Mouse (Mus musculus): ENCODE measurements at regions not wholly inside any gene's neighbourhood (a gene's known extent, or its start where the extent isn't known, plus 50 kb on each side); places are given as distances from the start of the nearest gene placed in this dataset.

GRCm38 (mm10) chr1:71942145-71942544, 270.0 kb downstream of the Mreg start:
- DNase-seq: no peak

DNA sequence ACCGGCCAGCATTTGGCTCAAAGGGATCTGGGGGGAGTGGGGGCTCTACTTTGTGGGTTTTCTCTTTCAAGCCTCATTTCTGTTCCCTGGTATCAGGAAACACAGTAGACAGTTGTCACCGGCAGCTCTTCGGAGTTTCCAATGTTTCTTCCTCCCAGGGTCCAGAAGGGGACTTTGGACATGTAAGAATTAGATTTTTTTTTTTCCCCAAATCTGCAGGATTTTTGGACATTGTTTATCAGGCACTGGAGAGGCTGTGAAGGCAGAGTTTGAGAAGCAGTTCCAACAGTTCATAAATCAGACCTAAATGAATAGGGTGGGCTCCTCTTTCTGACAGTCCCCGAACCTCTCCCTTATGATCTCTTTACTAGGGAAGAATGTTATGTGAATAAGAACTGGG, 270.4 kb downstream of the Mreg start:
- DNase-seq: no peak

DNA sequence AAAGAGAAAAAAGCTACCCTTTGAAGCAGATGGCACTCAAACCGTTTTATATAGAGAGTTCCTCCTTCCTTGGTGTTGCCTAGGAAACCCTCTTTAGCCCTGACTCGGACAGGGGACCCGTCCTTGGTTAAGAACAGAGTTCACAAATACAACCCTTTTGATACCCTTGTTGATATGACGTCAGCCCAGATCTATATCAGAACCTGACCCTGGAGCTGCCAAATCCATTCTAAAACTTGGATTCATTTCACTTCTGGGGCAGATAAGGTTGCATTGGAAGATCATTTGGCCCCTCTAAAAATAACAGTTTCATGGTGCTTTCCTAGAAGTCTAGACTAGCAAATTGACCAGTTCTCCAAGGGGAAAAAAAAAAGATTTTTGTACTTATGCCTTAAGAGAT, 271.2 kb downstream of the Mreg start:
- no peak for DNase-seq

DNA sequence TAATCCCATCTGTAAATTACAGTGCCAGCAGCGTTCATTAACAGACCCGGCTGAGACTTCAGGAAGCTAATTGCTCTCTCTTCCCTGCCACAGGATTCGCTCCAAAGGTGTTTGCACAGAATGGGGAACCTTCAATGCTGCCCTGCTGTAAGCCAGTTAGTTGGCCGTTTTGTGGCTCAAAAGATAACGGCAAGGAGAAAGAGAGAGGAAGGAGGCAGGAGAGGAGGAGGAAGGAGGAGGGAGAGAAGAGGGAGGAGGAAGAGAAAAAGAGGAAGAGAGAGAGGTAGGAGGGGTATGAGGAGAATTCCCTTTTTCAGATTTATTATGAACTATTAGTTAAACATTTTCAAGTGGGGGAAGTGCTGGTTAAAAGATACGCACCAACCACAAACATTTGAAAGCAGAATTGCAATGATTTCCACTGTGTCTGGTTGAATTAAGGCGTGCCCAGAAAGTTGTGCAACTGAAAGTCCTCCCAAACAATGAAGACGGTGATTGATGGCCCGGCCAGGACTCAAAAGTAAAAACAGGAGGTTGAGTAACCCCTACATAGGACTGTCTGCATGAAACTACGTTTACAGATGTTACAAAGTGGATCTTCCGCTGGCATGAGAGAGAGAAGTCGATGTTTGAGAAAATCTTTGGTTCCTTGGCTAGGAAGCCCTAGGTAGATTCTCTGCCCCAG, 273.6 kb downstream of the Mreg start:
- no peak for DNase-seq

- no peak for DNase-seq
Measured at GRCm38 (mm10) chr1:71937922-71938321, 274.2 kb downstream of the Mreg start.

DNA sequence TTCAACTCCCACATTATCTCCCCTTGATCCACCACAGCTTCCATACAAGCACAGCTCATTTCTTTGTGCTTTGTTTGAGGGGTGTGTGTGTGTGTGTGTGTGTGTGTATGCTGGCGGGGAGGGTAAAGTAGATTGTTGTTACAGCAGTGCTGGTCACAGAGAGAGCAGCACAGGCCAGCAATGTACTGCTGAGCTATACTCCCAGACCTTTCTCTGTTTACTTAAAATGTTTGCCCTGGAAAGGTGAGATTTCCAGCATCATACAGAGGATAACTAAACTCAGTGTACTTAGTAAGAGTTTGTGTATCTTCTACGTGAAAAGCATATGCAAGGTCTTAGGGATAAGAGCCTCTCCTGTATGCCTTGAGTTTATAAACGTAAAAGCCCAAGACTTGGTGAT, 274.9 kb downstream of the Mreg start:
- DNase-seq: no peak

DNA sequence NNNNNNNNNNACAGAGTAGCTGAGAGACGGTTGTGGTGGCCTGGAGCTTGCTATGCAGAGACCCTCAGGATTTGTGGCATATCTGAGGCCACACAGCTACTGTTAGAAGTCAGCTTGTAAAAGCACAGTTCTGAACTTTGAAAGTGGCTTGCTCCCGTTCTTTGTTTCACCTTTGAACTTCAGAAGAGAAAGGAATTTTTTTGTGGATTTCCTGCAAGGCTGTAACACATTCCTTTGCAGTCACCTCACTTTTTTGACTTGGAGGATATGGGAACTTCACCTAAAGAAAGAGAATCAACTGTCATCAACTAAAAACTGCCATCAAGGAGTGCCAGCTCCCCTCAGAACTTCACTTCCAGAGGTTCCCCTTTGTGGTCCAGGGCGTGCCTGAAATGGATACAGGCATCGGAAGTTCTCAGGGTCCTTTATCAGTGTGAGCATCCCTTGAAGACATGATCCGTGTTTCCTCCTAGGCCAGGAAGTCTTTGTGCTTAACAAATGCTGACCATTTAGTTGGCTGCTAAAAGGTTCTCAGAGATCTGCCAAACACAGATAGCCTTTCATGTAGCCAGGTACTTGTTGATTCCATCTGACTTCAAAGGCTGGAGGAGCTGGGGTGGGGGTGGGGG, 275.5 kb downstream of the Mreg start:
- no peak for DNase-seq

DNA sequence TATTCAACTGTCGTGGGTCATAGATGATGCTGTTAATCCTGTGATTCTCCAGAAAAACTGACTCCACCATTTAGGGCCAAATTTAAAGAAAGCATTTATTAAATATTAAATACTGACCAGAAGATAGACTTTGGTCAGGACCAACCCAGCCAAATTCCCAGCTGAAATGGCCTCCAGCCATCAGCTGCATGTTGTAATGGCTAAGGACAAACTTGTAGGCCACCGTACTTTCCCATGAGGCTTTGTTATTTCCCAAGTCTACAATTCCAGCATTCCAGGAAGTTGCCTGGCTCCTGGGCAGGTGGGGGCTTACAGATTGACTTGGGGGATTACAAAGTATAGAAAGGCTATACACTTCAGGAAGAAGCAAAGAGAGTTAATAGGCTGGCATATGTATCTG, 272.5 kb upstream of the Fn1 start:
- DNase-seq: no peak

GRCm38 (mm10) chr1:71924884-71925283, 271.9 kb upstream of the Fn1 start:
- DNase-seq: no peak

DNA sequence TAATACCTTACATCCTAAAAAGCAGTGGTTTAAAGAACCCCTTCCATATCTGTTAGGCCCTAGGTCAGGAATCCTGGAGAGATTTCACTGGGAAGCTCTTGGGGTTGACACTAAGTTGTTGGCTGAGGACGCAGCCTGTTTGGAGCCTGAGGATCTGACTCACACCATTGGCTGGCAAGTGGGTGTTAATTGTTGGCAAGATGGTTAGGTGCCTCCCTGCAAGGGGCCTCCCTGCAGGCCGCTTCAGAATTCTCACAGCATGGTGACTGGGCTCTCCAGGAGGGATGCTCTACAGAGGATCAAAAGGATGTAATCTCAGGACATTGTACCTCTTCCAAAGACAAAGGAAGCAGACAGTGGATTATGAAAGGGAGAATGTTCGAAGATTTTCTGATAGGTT, 270.7 kb upstream of the Fn1 start:
- no peak for DNase-seq

- DNase-seq: no peak
Measured at GRCm38 (mm10) chr1:71921456-71921855, 268.5 kb upstream of the Fn1 start.

- no peak for DNase-seq
Measured at GRCm38 (mm10) chr1:71919891-71920290, 266.9 kb upstream of the Fn1 start.

DNA sequence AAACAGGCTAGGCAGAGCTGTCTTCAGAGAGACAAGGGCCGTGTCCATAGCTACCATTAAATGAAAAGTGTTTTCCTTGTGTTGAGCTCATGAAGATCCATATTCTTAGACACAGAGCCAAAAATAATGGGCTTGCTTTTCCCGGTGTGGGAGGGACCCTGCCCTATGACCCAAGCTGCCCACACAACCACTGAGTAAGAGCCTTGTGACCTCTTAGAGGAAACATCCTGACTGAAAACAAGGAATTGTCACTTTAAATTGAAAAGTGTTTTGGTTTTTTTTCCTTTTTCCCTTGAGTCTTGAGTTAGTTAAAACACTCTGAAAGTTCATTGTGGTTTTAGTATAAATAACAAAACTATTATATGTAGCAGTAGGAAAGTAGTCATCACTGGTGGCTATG, 264.0 kb upstream of the Fn1 start:
- DNase-seq: no peak

DNA sequence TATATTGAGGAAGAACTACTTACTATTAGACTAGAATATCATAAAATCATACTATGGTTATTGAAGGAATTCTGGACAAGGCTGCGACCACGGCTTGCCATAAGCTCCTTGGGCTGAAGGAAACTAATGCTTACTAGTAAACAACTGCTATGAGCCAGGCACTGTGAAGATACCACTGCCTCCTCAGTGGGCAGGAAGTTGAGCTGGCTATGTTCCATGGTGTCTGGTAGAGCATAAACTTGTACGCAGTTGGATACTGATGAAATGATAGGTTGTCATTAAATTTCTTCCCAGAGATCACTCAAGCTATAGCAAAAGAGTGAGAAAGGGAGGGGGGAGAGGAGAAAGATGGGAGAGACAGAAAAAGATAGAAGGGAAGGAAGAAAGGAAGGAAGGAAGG, 261.4 kb upstream of the Fn1 start:
- no peak for DNase-seq

DNA sequence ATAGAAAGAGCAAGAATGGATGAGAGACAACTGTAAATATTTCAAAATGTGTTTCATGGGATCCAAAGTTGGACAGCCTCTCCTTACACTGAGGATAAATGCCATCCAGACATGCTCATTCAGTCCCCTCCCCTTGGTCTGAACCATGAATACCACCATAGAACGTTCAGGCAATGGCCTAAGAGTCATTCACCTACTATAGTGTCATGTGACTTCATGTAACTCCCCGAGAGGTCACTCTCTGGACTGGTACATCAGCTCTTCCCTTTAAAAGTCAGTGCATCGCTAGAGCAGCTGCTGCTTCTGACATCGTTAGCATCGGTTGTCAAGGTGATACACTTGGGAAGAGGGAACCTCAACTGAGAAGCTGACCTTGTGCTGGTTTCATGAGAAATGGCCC, 260.2 kb upstream of the Fn1 start:
- no peak for DNase-seq

- no peak for DNase-seq
Measured at GRCm38 (mm10) chr1:71912441-71912840, 259.4 kb upstream of the Fn1 start.

DNA sequence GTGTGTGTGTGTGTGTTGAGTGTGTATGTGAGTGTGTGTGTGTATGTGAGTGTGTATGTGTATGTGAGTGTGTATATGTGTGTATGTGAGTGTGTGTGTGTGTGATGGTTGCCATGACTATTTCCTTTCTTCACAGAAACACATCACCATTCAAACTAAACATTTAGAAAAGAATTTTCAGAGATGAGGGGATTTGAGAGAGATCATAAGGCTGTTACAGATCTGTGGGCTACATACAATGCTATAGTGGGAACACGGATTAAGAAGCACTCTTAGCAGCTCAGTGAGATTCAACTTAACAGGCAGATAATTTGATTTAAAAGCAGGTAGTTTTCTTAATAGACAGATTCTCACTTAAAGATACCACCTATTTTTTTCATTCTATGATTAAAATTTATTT, 257.1 kb upstream of the Fn1 start:
- DNase-seq: no peak

DNA sequence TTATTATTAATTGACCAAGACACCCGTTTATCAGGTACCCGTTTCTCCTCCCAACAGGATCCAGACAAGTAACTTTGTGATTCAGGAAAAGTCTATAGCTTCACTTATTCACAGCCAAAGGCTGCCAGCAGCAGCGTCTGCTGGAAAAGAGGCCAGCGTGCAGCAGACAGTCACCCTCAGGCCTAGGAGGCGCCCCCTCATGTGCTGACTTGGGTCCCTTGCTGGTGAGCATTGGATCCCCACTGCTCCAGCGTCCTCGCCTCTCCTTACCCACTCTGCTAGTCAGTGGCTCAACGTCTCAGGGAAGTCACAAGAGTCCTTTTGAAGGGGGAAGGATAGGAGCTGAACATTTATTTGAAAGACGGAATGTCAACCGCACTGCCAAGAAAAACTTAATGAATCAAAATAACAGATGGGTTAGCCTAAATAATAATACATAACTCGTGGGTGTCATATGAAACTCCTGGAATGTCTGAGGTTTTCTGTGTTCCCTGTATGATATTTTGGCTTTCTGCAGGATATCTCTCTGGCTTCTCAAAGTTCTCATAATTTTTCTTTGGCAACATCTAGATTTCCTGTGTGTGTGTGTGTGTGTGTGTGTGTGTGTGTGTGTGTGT, 256.6 kb upstream of the Fn1 start:
- no peak for DNase-seq

- no peak for DNase-seq
Measured at GRCm38 (mm10) chr1:71904376-71904948, 251.5 kb upstream of the Fn1 start.

GRCm38 (mm10) chr1:71900106-71901074, 247.4 kb upstream of the Fn1 start:
- no peak for DNase-seq

DNA sequence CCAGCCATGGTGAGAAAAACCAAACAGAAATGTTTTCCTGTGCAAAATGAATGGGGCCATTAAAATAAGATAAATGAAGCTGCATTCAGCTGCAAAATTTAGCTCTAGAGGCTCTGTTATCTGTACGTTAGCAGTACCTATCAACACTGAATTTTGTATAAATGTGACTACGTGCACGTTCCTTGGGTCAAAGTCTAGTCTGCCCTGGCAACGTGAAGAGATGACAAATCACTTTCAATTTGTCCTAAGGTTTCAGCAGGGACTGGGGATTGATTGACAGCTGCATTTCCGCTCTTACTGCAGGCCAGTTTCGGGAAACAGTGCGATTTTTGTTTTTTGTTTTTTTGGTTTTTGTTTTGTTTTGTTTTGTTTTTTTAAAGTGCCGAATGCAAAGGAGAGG, 246.1 kb upstream of the Fn1 start:
- no peak for DNase-seq

DNA sequence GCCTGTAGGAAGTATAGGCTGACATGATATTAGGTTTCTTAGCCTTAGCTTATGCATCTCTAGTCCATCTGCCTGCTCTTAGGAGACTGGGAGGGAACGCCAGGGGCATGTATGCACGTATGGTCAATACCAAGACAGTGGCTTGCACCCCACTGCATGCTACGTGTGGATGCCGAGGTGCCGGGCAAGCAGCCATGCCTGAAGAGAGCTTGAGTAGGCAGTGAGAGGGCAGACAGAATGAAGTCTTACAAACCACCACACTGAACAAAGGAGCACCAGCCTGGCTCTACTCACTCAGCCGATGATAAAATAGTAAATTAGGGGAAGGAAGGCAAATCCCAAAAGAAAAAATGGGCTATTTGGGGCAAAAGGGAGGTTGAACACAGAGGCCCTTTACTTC, 245.2 kb upstream of the Fn1 start:
- DNase-seq: no peak

DNA sequence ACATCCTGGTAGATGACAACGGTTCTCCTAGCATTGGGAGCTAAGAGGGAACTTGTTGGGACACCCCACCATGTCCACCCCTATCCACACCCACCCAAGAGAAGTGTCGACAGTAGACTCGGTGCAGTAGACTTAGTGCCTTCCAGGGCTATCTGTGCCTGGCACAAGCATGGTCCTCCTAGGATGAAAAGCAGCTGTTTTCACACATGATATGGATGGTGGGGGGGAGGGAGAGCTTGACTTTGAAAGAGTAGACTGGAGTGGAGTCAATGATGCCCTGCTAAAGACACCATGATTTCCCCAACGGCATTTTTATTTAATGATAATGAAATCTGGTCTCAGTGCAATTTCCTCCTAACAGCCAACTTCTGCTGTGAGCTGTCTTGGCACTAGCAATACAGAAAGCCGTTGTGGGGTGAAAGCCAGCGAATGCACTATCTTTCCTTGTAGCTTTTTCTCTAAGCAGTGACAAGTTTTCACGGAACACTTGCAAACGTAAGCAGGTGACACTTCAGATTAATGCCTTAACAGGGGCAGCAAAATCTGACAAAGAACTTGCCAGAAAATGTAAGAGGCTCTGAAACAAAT, 244.6 kb upstream of the Fn1 start:
- no peak for DNase-seq

Data from thymus, postnatal 4 days (tissue).